Comparison of ENCODE assay signal across 18 mouse cellular contexts in genomic region chr14:120291226-120291757, GRCm38 (mm10). TPM values are rescaled to one million over a fixed set of nuclear protein-coding genes. Genes with fewer than 3 reads are reported as not detected.
DNase-seq lines count a peak whose midpoint lies in the region; ATAC-seq and TF ChIP-seq lines count a peak whose summit lies in the region.
"Had no signal": no experiment of that assay in that cellular context is flagged by ENCODE, and none has a peak within 500 bp of the region (broad histone marks: within the 10 kb centered on the region; RNA-seq: fewer than 3 reads in every experiment).

No protein-coding gene starts in this region.

- H3K36me3 ChIP-seq in embryonic facial prominence, embryonic 14.5 days (ENCODE audit: control insufficient read depth, insufficient read depth, low read length) = peaks cover 26% of the 10 kb centered on the region
- H3K36me3 ChIP-seq in embryonic facial prominence, embryonic 10.5 days (replicated peaks) = peaks cover 36% of the 10 kb centered on the region
- H3K36me3 ChIP-seq in heart, embryonic 15.5 days = no peaks in the 10 kb centered on the region; the same call in 1 of the 2 replicates
- peaks cover 8% of the 10 kb centered on the region for H3K36me3 ChIP-seq in myocyte (ENCODE audit: control insufficient read depth, insufficient read depth)

- no peak for DNase-seq in embryonic facial prominence, embryonic 14.5 days (ENCODE audit: low spot score)
- no peak for DNase-seq in embryonic facial prominence, embryonic 10.5 days (ENCODE audit: low spot score)
- DNase-seq in heart, adult 8-10 months (ENCODE audit: low spot score) = no peak
- peak; percentile 57 for DNase-seq in thymus, postnatal 0 days (ENCODE audit: low spot score)
- DNase-seq in thymus, postnatal 4 days = no peak
- no peak for DNase-seq in spleen, postnatal 14 days (ENCODE audit: low spot score in 2 of 2)
- DNase-seq: adrenal gland, postnatal 25 days; cerebellum, adult 2 months; kidney, adult 2 months; kidney, postnatal 36 days; layer of hippocampus, adult 9-11 months; lung, embryonic 14.5 days; lung, postnatal 4 days had no signal

- no peaks in the 10 kb centered on the region for H3K9me3 ChIP-seq in embryonic facial prominence, embryonic 14.5 days (ENCODE audit: control insufficient read depth, low read length)
- H3K9me3 ChIP-seq in embryonic facial prominence, embryonic 10.5 days = no peaks in the 10 kb centered on the region
- H3K9me3 ChIP-seq in heart, embryonic 15.5 days (replicated peaks) = no peaks in the 10 kb centered on the region

- peaks cover 80% of the 10 kb centered on the region for H3K79me2 ChIP-seq in myocyte (ENCODE audit: control insufficient read depth, insufficient read depth)

- no peak overlapping the region for H3ac ChIP-seq in myocyte (ENCODE audit: control insufficient read depth, insufficient read length)

- TF ChIP-seq POLR2A in myocyte (IDR thresholded peaks at IDR 0.05; ENCODE audit: insufficient read length, low read depth) = no peak

- H3K4me3 ChIP-seq in embryonic facial prominence, embryonic 14.5 days (ENCODE audit: low read depth, low read length) = no peak overlapping the region
- no peak overlapping the region for H3K4me3 ChIP-seq in embryonic facial prominence, embryonic 10.5 days
- no peak overlapping the region for H3K4me3 ChIP-seq in heart, embryonic 15.5 days
- H3K4me3 ChIP-seq in myocyte = no peak overlapping the region

- H3K4me2 ChIP-seq in embryonic facial prominence, embryonic 14.5 days (ENCODE audit: low read depth, low read length) = no peak overlapping the region
- H3K4me2 ChIP-seq in heart, embryonic 15.5 days = no peak overlapping the region
- peak overlapping the region; percentile 63 for H3K4me2 ChIP-seq in myocyte (ENCODE audit: low read depth)
- H3K4me2 ChIP-seq: liver, embryonic 11.5 days; lung, embryonic 14.5 days; midbrain, embryonic 11.5 days had no signal

- WGBS in embryonic facial prominence, embryonic 14.5 days = 80% methylated on average over 13 of the region's 13 CpGs
- 89% methylated on average over 13 of the region's 13 CpGs for WGBS in embryonic facial prominence, embryonic 10.5 days
- WGBS in heart, embryonic 15.5 days = 85% methylated on average over 13 of the region's 13 CpGs

- peaks cover 69% of the 10 kb centered on the region for H3K4me1 ChIP-seq in embryonic facial prominence, embryonic 14.5 days (ENCODE audit: control insufficient read depth, insufficient read depth, low read length)
- peaks cover 82% of the 10 kb centered on the region for H3K4me1 ChIP-seq in embryonic facial prominence, embryonic 10.5 days
- H3K4me1 ChIP-seq in heart, embryonic 15.5 days (replicated peaks) = peaks cover 92% of the 10 kb centered on the region

- H3K27me3 ChIP-seq in embryonic facial prominence, embryonic 14.5 days (replicated peaks; ENCODE audit: control insufficient read depth, insufficient read depth, low read length) = no peaks in the 10 kb centered on the region
- no peaks in the 10 kb centered on the region for H3K27me3 ChIP-seq in embryonic facial prominence, embryonic 10.5 days (replicated peaks; ENCODE audit: low read depth, poor library complexity, severe bottlenecking)
- H3K27me3 ChIP-seq in heart, embryonic 15.5 days = no peaks in the 10 kb centered on the region
- no peaks in the 10 kb centered on the region for H3K27me3 ChIP-seq in myocyte (ENCODE audit: control insufficient read depth, insufficient read depth, insufficient read length)

- H3K9ac ChIP-seq in embryonic facial prominence, embryonic 14.5 days (ENCODE audit: low read depth, low read length) = no peak overlapping the region
- H3K9ac ChIP-seq in heart, embryonic 15.5 days = no peak overlapping the region
- H3K9ac ChIP-seq: lung, embryonic 14.5 days had no signal

- peak overlapping the region; percentile 41; the same call in 1 of the 2 replicates for H3K27ac ChIP-seq in embryonic facial prominence, embryonic 14.5 days (replicated peaks; ENCODE audit: low read depth, low read length)
- no peak overlapping the region for H3K27ac ChIP-seq in embryonic facial prominence, embryonic 10.5 days (replicated peaks)
- peak overlapping the region; percentile 89 for H3K27ac ChIP-seq in heart, embryonic 15.5 days

- ATAC-seq in embryonic facial prominence, embryonic 14.5 days (ENCODE audit: low read depth) = no peak
- ATAC-seq in heart, embryonic 15.5 days (replicated peaks; ENCODE audit: insufficient number of reproducible peaks, insufficient read depth, low FRiP score, low read depth) = no peak
- ATAC-seq: hindbrain, embryonic 16.5 days had no signal

TF ChIP-seq in myocyte, 11 proteins besides CTCF, POLR2A, EP300 and RAD21:
- no peak for TF ChIP-seq MAX (IDR thresholded peaks at IDR 0.05; ENCODE audit: low read depth)
- TF ChIP-seq CEBPB (IDR thresholded peaks at IDR 0.05; ENCODE audit: insufficient read depth, poor library complexity, severe bottlenecking) = no peak
- no peak for TF ChIP-seq TCF12 (IDR thresholded peaks at IDR 0.05; ENCODE audit: insufficient read depth, poor library complexity, severe bottlenecking)
- no peak for TF ChIP-seq REST (IDR thresholded peaks at IDR 0.05; ENCODE audit: insufficient read depth, insufficient read length)
- no peak for TF ChIP-seq MYOG (IDR thresholded peaks at IDR 0.05; ENCODE audit: control insufficient read depth in 1 of 3, insufficient read depth in 1 of 3, insufficient read length in 2 of 3, low read depth in 2 of 3)
- TF ChIP-seq SRF (IDR thresholded peaks at IDR 0.05; ENCODE audit: control insufficient read depth, insufficient read length, low read depth) = no peak
- TF ChIP-seq TCF3 (IDR thresholded peaks at IDR 0.05; ENCODE audit: insufficient read length, low read depth) = no peak
- TF ChIP-seq MYOD1 (IDR thresholded peaks at IDR 0.05; ENCODE audit: control insufficient read depth in 1 of 3, insufficient read length in 2 of 3, low read depth in 2 of 3) = no peak
- TF ChIP-seq USF1 (IDR thresholded peaks at IDR 0.05; ENCODE audit: low read depth) = no peak
- no peak for TF ChIP-seq E2F4 (IDR thresholded peaks at IDR 0.05; ENCODE audit: insufficient read depth)
- TF ChIP-seq POLR2AphosphoS2 (IDR thresholded peaks at IDR 0.05; ENCODE audit: insufficient read length, low read depth) = no peak

RNA-seq across cellular contexts. Expression of gene Mbnl2, which starts 15.8 kb away (rescaled TPM):
- 157 and 162 TPM in 2 replicates for polyA plus RNA-seq in embryonic facial prominence, embryonic 14.5 days (2014; fragmentation: Nextera tagmentation; extraction: Ambion mirVana)
- 42.8 and 54.1 TPM in 2 replicates for polyA plus RNA-seq in embryonic facial prominence, embryonic 10.5 days (2016; fragmentation: Nextera tagmentation; extraction: Ambion mirVana)
- 122 and 123 TPM in 2 replicates for polyA plus RNA-seq in heart, embryonic 15.5 days (2015; fragmentation: Nextera tagmentation; extraction: Ambion mirVana)
- total RNA-seq in heart, adult 8-10 months (2022) = 100 to 1,000 TPM; 236 to 260 (median 252) TPM
- 81.9 and 91.2 TPM in 2 replicates for polyA plus RNA-seq in thymus, postnatal 0 days (2015; fragmentation: Nextera tagmentation; extraction: Ambion mirVana)
- polyA plus RNA-seq in myocyte (2012; fragmentation: generic; extraction: Trizol) = 38.5 TPM
